Mouse (Mus musculus) limb, embryonic 14.5 days (tissue): ENCODE measurements around the gene BC030867. TPM values are rescaled to one million over a fixed set of nuclear protein-coding genes. Genes with fewer than 3 reads are reported as not detected.

Experiments
- ATAC-seq: fragments of 200-750 bp; cut with Nextera tagmentation; 2 replicates; pipeline ENCODE4 v1.8.0; 2017; ENCODE audit warnings: low read depth, moderate number of reproducible peaks, moderate TSS enrichment; ENCODE audit not compliant: low FRiP score
- DNase-seq: peaks from one replicate; pipeline ENCODE4 v3.0.0-alpha.2; 2015; ENCODE audit warnings: low spot score
- H3K27ac ChIP-seq: fragments of 300-500 bp; sonication (generic); replicated peaks from 2 replicates; pipeline ENCODE4 v1.5.1; 2014; ENCODE audit warnings: low read depth, mild to moderate bottlenecking, low read length, moderate library complexity, mixed read lengths
- H3K27me3 ChIP-seq: fragments of 300-500 bp; sonication (generic); 2 replicates; pipeline ENCODE4 v1.6.1; 2014; ENCODE audit warnings: low read length, mixed read lengths; ENCODE audit not compliant: control insufficient read depth, insufficient read depth
- H3K36me3 ChIP-seq: fragments of 300-500 bp; sonication (generic); 2 replicates; pipeline ENCODE4 v1.6.1; 2014; ENCODE audit warnings: mild to moderate bottlenecking, low read length, moderate library complexity, mixed read lengths; ENCODE audit not compliant: control insufficient read depth, insufficient read depth
- H3K4me1 ChIP-seq: fragments of 300-500 bp; sonication (generic); 2 replicates; pipeline ENCODE4 v1.6.1; 2014; ENCODE audit warnings: antibody characterized with exemption, low read length, mixed read lengths; ENCODE audit not compliant: control insufficient read depth, insufficient read depth
- H3K4me2 ChIP-seq: fragments of 300-500 bp; sonication (generic); replicated peaks from 2 replicates; pipeline ENCODE4 v1.6.1; 2014; ENCODE audit warnings: low read depth, mild to moderate bottlenecking, low read length, moderate library complexity; ENCODE audit not compliant: severe bottlenecking
- H3K4me3 ChIP-seq: fragments of 300-500 bp; sonication (generic); replicated peaks from 2 replicates; pipeline ENCODE4 v1.5.1; 2014; ENCODE audit warnings: low read length
- H3K9ac ChIP-seq: fragments of 300-500 bp; sonication (generic); 2 replicates; pipeline ENCODE4 v1.6.1; 2014; ENCODE audit warnings: mild to moderate bottlenecking, low read depth, low read length, moderate library complexity; ENCODE audit not compliant: severe bottlenecking
- H3K9me3 ChIP-seq: fragments of 300-500 bp; sonication (generic); 2 replicates; pipeline ENCODE4 v1.6.1; 2016; ENCODE audit warnings: low read length; ENCODE audit not compliant: control insufficient read depth
- POLR2A ChIP-seq: fragments of 200-500 bp; IDR thresholded peaks from 2 replicates; pipeline ENCODE4 v1.8.0; 2012; ENCODE audit warnings: inconsistent platforms, mild to moderate bottlenecking, moderate library complexity, borderline replicate concordance; ENCODE audit not compliant: insufficient read depth, insufficient read length; ENCODE audit errors: extremely low read depth
- WGBS: fragments of 180-500 bp; shearing (Covaris S2); extraction: QIAGEN DNeasy Blood & Tissue Kit; methylation state at CpG from one replicate; pipeline ENCODE4 v1.1.7; 2014; 5-methylcytosine and 5-hydroxymethylcytosine counted together
- polyA plus RNA-seq, 2 experiments: library from polyadenylated mRNA; depleted of rRNA in 1 of 2; stranded (reverse) in 1 of 2; unstranded in 1 of 2; fragments of >200 nt; fragmentation: Nextera tagmentation in 1 of 2; extraction: Ambion mirVana in 1 of 2; gene quantifications; 2 replicates each; pipeline versions ENCODE4 v1.2.1 to v1.2.3; 2012 to 2014

BC030867 gene
- polyA plus RNA-seq, 2 experiments = 11.9 to 14.2 TPM

- Histone ChIP-seq H3K4me2 (peak overlapping the region; percentile 86), H3K36me3 (peaks cover 3% of the 10 kb centered on the region), H3K27me3 (no peaks in the 10 kb centered on the region), H3K27ac (peak overlapping the region; percentile 71; the same call in 1 of the 2 replicates), H3K9ac (peak overlapping the region; percentile 84), H3K4me1 (peaks cover 32% of the 10 kb centered on the region), H3K9me3 (no peaks in the 10 kb centered on the region), H3K4me3 (peak overlapping the region; percentile 97)
- 2% methylated on average over 23 of the region's 47 CpGs for WGBS
- ATAC-seq (peak; percentile 23), DNase-seq (no peak)
- no peak for TF ChIP-seq POLR2A
Measured at GRCm38 (mm10) chr11:102229331-102229953, 19.2 kb upstream of the BC030867 start.

- WGBS = under 1% methylated on average over 28 of the region's 49 CpGs
- H3K4me1 ChIP-seq = peaks cover 25% of the 10 kb centered on the region
Measured at GRCm38 (mm10) chr11:102230006-102230741, 18.5 kb upstream of the BC030867 start, which contains the start of gene Hdac5. TSS of gene Hdac5 (minus strand) at chr11:102230166.

GRCm38 (mm10) chr11:102236022-102236421 lies 12.7 kb upstream of the BC030867 start:
- Histone ChIP-seq H3K4me1 (no peaks in the 10 kb centered on the region), H3K4me3 (no peak overlapping the region), H3K4me2 (no peak overlapping the region), H3K27ac (no peak overlapping the region), H3K27me3 (no peaks in the 10 kb centered on the region), H3K9ac (no peak overlapping the region), H3K36me3 (no peaks in the 10 kb centered on the region), H3K9me3 (no peaks in the 10 kb centered on the region)
- 66% methylated on average over 2 of the region's 2 CpGs for WGBS
- no peak for DNase-seq
- no peak for TF ChIP-seq POLR2A
- ATAC-seq = no peak

More at GRCm38 (mm10) chr11:102230006-102230741, 18.5 kb upstream of the BC030867 start, which contains the start of gene Hdac5:
- Histone ChIP-seq H3K9me3 (no peaks in the 10 kb centered on the region), H3K36me3 (no peaks in the 10 kb centered on the region), H3K4me3 (peak within 1 kb of the TSS; percentile 97), H3K27me3 (no peaks in the 10 kb centered on the region), H3K27ac (peak within 1 kb of the TSS; percentile 71), H3K9ac (peak within 1 kb of the TSS; percentile 84), H3K4me2 (peak within 1 kb of the TSS; percentile 86)
- ATAC-seq (peak; percentile 94), DNase-seq (peak; percentile 99)
- no peak; the same call in 1 of the 2 replicates for TF ChIP-seq POLR2A

- Histone ChIP-seq H3K4me3 (no peak overlapping the region), H3K27ac (no peak overlapping the region), H3K9ac (no peak overlapping the region), H3K27me3 (no peaks in the 10 kb centered on the region), H3K9me3 (no peaks in the 10 kb centered on the region), H3K4me1 (peaks cover 10% of the 10 kb centered on the region; the same call in 1 of the 2 replicates), H3K4me2 (no peak overlapping the region), H3K36me3 (no peaks in the 10 kb centered on the region)
- no peak for ATAC-seq
- DNase-seq = no peak
- 92% methylated on average over 6 of the region's 6 CpGs for WGBS
- no peak for TF ChIP-seq POLR2A
Measured at GRCm38 (mm10) chr11:102240636-102241035, 8.0 kb upstream of the BC030867 start.

- Histone ChIP-seq H3K27me3 (no peaks in the 10 kb centered on the region), H3K36me3 (no peaks in the 10 kb centered on the region), H3K27ac (no peak overlapping the region), H3K4me3 (no peak overlapping the region), H3K4me1 (peaks cover 13% of the 10 kb centered on the region; the same call in 1 of the 2 replicates), H3K4me2 (no peak overlapping the region), H3K9me3 (no peaks in the 10 kb centered on the region), H3K9ac (no peak overlapping the region)
- TF ChIP-seq POLR2A = no peak
- 76% methylated on average over 5 of the region's 5 CpGs for WGBS
- ATAC-seq = no peak
- DNase-seq = no peak
Measured at GRCm38 (mm10) chr11:102241246-102241645, 7.4 kb upstream of the BC030867 start.
